Mouse (Mus musculus) lung, postnatal 4 days (tissue): ENCODE measurements around the gene Ctsc.

ENCODE experiments used
- DNase-seq, 2 experiments: peaks; one replicate each; pipeline ENCODE4 v3.0.0; 2021

Ctsc gene

GRCm38 (mm10) chr7:88305750-88306149 is 27.9 kb downstream of the Ctsc start:
- no peak for DNase-seq

GRCm38 (mm10) chr7:88306725-88307124 is 28.8 kb downstream of the Ctsc start:
- DNase-seq = no peak

GRCm38 (mm10) chr7:88310398-88311180 is 32.7 kb downstream of the Ctsc start:
- DNase-seq = no peak

GRCm38 (mm10) chr7:88316408-88316807 is 38.5 kb downstream of the Ctsc start:
- no peak for DNase-seq

GRCm38 (mm10) chr7:88318474-88318873 is 40.6 kb downstream of the Ctsc start:
- DNase-seq = no peak

- no peak for DNase-seq
Observed at GRCm38 (mm10) chr7:88318904-88319303, 41.0 kb downstream of the Ctsc start.

GRCm38 (mm10) chr7:88319414-88320140 is 41.7 kb downstream of the Ctsc start:
- DNase-seq = no peak

- no peak for DNase-seq
Observed at GRCm38 (mm10) chr7:88320628-88321336, 42.9 kb downstream of the Ctsc start.

GRCm38 (mm10) chr7:88322431-88322830 is 44.5 kb downstream of the Ctsc start:
- DNase-seq = no peak

- DNase-seq = no peak
Observed at GRCm38 (mm10) chr7:88327495-88327894, 49.6 kb downstream of the Ctsc start.

GRCm38 (mm10) chr7:88343828-88344227 is 65.9 kb downstream of the Ctsc start:
- DNase-seq = peak in 1 of 2 experiments; percentile 33

GRCm38 (mm10) chr7:88346035-88346434 is 68.2 kb downstream of the Ctsc start:
- DNase-seq = no peak

- DNase-seq = peak in 1 of 2 experiments; percentile 24
Observed at GRCm38 (mm10) chr7:88356871-88357776, 79.2 kb downstream of the Ctsc start.

GRCm38 (mm10) chr7:88358042-88358878 is 80.4 kb downstream of the Ctsc start:
- DNase-seq = no peak
